Mouse (Mus musculus): ENCODE data around the gene Wfdc8.

Gene Wfdc8

GRCm38 (mm10) chr2:164562391-164563188 lies 50.8 kb downstream of the Wfdc8 start, which contains the start of gene Wfdc2:
Wfdc2 (plus strand) TSS chr2:164562413.
- DNase-seq (ENCODE audit: low spot score in 2 of 2), result no peak

- DNase-seq (ENCODE audit: low spot score in 2 of 2), result no peak
These were observed 53.3 kb downstream of the Wfdc8 start for GRCm38 (mm10) chr2:164560106-164560505.

- no peak for DNase-seq (ENCODE audit: low spot score in 2 of 2)
These were observed 54.3 kb downstream of the Wfdc8 start for GRCm38 (mm10) chr2:164558991-164559645.

- peak in 1 of 2 experiments; percentile 16 for DNase-seq (ENCODE audit: low spot score in 2 of 2)
These were observed 55.0 kb downstream of the Wfdc8 start for GRCm38 (mm10) chr2:164558426-164558825.

DNA sequence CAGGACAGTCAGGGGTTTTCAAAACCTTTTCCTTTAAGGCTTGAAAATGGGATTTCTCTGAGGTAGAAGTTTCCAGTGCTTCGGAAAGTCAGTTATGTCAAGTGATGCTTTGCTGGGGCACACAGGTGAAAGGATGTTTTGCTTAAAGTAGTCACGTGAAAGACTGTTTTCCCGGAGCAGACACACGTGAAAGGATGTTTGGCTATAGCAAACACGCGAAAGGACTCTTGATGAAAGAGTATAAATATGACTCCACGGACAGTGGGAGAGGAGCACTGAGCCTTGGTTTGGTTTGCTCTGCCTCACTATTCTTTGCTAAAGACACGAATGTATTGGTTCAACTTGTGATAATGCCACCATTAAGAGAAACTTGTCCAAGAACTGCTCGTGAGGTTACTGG lies 61.9 kb downstream of the Wfdc8 start:
- DNase-seq (ENCODE audit: low spot score in 2 of 2), result no peak

- no peak for DNase-seq (ENCODE audit: low spot score in 2 of 2)
These were observed 62.5 kb downstream of the Wfdc8 start for GRCm38 (mm10) chr2:164550895-164551269.

- no peak for DNase-seq (ENCODE audit: low spot score in 2 of 2)
These were observed 63.2 kb downstream of the Wfdc8 start for GRCm38 (mm10) chr2:164549963-164550894.

- no peak for DNase-seq (ENCODE audit: low spot score in 2 of 2)
These were observed 64.1 kb downstream of the Wfdc8 start for GRCm38 (mm10) chr2:164549338-164549737.

All from frontal cortex, postnatal 10 days (tissue).